Mouse (Mus musculus): Measurements from ENCODE around the gene Kif1bp.
"Not testable (repeated sequence)": the region's sequence is repeated elsewhere in the genome, so short reads cannot be mapped to it uniquely, and the experiment has no call there.

Gene Kif1bp

GRCm38 (mm10) chr10:62509032-62509656, 69.1 kb downstream of the Kif1bp start:
- no peak for DNase-seq (ENCODE audit: low spot score)

GRCm38 (mm10) chr10:62508459-62508858, 69.8 kb downstream of the Kif1bp start:
- DNase-seq (ENCODE audit: low spot score), result no peak

GRCm38 (mm10) chr10:62507591-62508308, 70.5 kb downstream of the Kif1bp start:
- no peak for DNase-seq (ENCODE audit: low spot score)

DNA sequence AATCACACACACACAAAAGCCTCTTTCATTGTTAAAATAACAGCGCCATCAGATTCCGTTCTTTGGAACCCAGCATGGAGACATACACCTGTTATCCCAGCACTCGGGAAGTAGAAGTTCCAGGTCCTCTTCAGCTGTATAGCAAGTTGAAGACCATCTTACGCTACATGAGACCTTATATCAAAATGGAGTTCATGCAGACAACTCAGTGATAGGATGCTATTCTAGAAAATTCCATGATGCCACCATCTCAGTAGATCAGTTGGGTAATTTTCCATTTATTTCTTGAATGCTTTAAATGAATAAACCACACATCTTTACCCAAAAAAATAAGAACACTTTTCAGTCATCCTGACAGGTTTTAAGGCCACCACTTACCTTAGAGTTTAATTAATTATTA, 71.2 kb downstream of the Kif1bp start:
- DNase-seq (ENCODE audit: low spot score), result no peak

- no peak for DNase-seq (ENCODE audit: low spot score)
Measured at GRCm38 (mm10) chr10:62506019-62506556, 72.2 kb downstream of the Kif1bp start.

GRCm38 (mm10) chr10:62505224-62505983, 72.9 kb downstream of the Kif1bp start:
- no peak for DNase-seq (ENCODE audit: low spot score)

- no peak for DNase-seq (ENCODE audit: low spot score)
Measured at GRCm38 (mm10) chr10:62503836-62504628, 74.2 kb downstream of the Kif1bp start.

DNA sequence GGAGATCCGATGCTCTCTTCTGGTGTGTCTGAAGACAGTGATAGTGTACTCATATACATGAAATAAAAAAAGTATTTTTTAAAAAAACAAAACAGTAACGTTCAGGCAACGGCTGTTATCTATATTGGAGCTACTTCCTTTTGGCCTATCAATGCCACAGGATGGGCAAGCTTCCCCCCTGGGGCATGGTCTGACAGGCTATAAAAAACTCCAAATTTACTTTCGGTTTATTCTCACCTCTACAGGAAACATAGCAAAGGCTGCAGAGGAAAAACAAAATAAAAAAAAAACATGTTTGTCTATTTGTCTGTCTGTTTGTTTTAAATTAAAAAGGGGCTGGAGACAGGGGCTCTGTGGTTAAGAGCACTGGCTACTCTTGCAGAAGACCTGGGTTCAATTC, 74.9 kb downstream of the Kif1bp start:
- DNase-seq (ENCODE audit: low spot score), result no peak

DNA sequence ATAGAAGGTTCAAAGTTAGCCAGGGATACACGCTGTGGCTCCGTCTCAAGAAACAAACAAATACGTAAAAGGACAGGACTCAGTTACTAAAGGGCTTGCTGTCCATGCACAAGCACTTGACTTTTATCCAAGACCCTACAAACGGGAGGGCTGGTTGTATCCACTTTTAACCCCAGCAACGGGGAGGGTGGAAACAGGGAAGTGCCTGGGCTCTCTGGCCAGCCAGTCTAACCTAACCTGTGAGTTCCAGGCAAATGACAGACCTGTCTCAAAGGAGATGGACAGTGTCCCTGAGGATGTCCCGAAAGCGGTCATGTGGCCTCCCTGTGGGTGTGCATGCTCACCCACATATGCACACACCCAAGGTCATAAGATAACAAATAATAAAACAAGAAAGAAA, 76.3 kb downstream of the Kif1bp start:
- DNase-seq (ENCODE audit: low spot score), result no peak

DNA sequence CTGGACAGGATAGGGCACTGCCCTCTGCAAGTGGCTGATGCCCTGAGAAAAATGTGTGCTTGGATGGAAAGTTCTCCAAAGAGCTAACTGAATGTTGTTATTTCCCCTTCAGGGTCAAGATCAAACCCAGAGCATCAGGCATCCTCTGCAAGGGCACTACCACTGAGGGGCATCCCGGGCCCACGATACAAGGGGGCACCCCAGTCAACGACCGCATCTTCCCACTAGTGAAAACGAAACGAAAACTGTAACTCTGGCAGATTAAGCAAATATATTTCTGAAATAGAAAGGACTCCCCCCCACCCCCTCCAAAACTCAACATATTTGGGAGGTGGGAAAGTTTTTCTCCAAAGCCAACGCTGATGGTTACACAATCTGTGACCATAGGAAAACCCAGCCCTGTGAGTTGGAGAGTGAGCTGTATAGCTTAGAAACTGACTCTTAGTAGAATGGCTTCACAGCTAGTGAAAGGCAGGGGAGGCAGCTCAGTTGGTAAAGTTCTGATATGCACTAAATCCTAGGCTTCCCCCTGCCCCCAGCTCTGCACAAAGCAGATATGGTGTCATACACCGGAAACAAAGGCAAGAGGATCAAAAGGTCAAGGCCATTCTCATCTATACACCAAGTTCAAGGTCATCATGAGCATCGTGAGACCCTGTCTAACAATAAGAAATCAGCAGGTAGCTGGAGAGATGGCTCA, 77.2 kb downstream of the Kif1bp start:
- no peak for DNase-seq (ENCODE audit: low spot score)

DNA sequence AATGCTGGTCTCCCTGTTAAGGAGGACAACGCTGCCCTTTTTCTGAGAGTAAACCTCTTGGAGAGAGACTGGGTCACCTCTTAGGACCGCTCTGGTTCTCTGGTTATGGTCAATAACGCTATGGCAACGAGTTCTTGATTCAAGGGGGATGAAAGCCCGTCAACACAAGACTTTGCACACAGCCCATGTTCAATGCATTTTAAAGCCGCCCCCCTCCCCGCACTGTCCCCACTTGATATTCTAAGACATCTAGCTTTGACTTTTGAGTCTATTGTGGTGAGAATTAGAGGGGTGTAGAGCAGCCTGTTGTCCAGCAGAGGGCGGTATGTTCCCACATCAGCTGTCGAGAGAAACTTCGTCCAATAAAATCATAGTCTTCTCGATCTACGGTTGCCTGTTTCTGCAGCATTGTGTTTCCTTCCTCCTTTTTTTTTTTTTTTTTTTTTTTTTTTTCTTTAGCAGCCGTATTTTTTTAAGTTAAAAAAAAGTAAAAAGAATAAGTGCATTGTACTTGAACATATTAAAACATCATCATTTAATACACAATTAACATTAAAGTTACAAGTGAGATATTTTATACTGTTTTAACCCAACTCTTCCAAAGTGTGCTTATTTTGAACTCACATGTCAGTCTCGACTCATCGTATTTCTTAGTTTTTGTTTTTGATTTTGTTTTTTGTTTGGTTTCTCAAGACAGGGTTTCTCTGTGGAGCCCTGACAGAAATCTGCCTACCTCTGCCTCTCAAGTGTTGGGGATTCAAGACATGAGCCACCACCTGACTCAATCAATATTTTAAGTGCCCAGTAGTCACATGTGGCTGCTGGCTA, 78.0 kb downstream of the Kif1bp start:
- peak; percentile 51 for DNase-seq (ENCODE audit: low spot score)

DNA sequence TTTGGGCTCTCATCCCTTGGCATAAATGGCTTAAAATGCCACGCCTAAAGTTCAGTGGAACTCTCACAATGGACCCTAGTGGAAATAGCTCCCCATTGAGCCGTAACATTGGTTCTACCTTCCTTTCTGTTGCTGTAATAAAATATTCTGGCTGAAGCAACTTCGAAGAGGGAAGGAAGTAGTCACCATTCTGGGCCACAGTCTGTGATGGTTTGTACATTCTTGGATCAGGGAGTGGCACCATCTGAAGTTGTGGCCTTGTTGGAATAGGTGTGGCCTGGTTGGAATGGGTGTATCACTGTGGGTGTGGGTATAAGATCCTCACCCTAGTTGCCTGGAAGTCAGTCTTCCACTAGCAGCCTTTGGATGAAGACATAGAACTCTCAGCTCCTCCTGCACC, 86.6 kb downstream of the Kif1bp start:
- DNase-seq (ENCODE audit: low spot score), result not testable (repeated sequence)

All from yolk sac, embryonic 10.5 days (tissue).